Mouse (Mus musculus): ENCODE results near the gene 4930449I24Rik.
"Not testable (repeated sequence)": the region's sequence is repeated elsewhere in the genome, so short reads cannot be mapped to it uniquely, and the experiment has no call there.

The 4930449I24Rik gene

GRCm38 (mm10) chr5:146502099-146502498, at the start of gene 4930449I24Rik:
Gene 4930449I24Rik (plus strand): TSS chr5:146502399.
- in situ Hi-C loops (cut with MboI, MseI): not testable (repeated sequence)

- in situ Hi-C loops (cut with MboI, MseI): no loop called here
Measured at GRCm38 (mm10) chr5:146453556-146453955, 48.6 kb upstream of the 4930449I24Rik start.

GRCm38 (mm10) chr5:146461612-146462011, 40.6 kb upstream of the 4930449I24Rik start:
- in situ Hi-C loops (cut with MboI, MseI): no loop called here

- in situ Hi-C loops (cut with MboI, MseI): no loop called here
Measured at GRCm38 (mm10) chr5:146466663-146467062, 35.5 kb upstream of the 4930449I24Rik start.

GRCm38 (mm10) chr5:146468311-146468710, 33.9 kb upstream of the 4930449I24Rik start:
- in situ Hi-C loops (cut with MboI, MseI): no loop called here

GRCm38 (mm10) chr5:146470821-146471220, 31.4 kb upstream of the 4930449I24Rik start:
- in situ Hi-C loops (cut with MboI, MseI): no loop called here

- in situ Hi-C loops (cut with MboI, MseI): no loop called here
Measured at GRCm38 (mm10) chr5:146471311-146471710, 30.9 kb upstream of the 4930449I24Rik start.

GRCm38 (mm10) chr5:146471821-146472220, 30.4 kb upstream of the 4930449I24Rik start:
- in situ Hi-C loops (cut with MboI, MseI): no loop called here

- in situ Hi-C loops (cut with MboI, MseI): not testable (repeated sequence)
Measured at GRCm38 (mm10) chr5:146479564-146479963, 22.6 kb upstream of the 4930449I24Rik start.

- in situ Hi-C loops (cut with MboI, MseI): loop anchor here (5.0 to 10.0 kb wide), 3 partner anchors 157 to 324 kb away; partner anchors contain the start of gene 1700001J03Rik
Measured at GRCm38 (mm10) chr5:146481665-146482064, 20.5 kb upstream of the 4930449I24Rik start, which contains the start of gene Gm6408. Gene Gm6408 (plus strand): TSS chr5:146481965.

GRCm38 (mm10) chr5:146488959-146489358, 13.2 kb upstream of the 4930449I24Rik start:
- in situ Hi-C loops (cut with MboI, MseI): loop anchor here (10.0 kb wide), 2 partner anchors 164 to 304 kb away; partner anchors contain the start of gene 1700001J03Rik

- in situ Hi-C loops (cut with MboI, MseI): not testable (repeated sequence)
Measured at GRCm38 (mm10) chr5:146491063-146491462, 11.1 kb upstream of the 4930449I24Rik start, which contains the start of gene Gm6370. Gene Gm6370 (plus strand): TSS chr5:146491363.

- in situ Hi-C loops (cut with MboI, MseI): not testable (repeated sequence)
Measured at GRCm38 (mm10) chr5:146513823-146514222, 11.6 kb downstream of the 4930449I24Rik start, which contains the start of gene Gm3402. Gene Gm3402 (plus strand): TSS chr5:146514123.

- in situ Hi-C loops (cut with MboI, MseI): not testable (repeated sequence)
Measured at GRCm38 (mm10) chr5:146525501-146525900, 23.3 kb downstream of the 4930449I24Rik start, which contains the start of gene Gm3404. Gene Gm3404 (plus strand): TSS chr5:146525801.

- in situ Hi-C loops (cut with MboI, MseI): not testable (repeated sequence)
Measured at GRCm38 (mm10) chr5:146537347-146537746, 35.1 kb downstream of the 4930449I24Rik start, which contains the start of gene Gm3409. Gene Gm3409 (plus strand): TSS chr5:146537647.

Measured in T-helper 2 cell (primary cell).